Mouse (Mus musculus): Measurements from ENCODE around the gene Rab11fip4. TPM values are rescaled to one million over a fixed set of nuclear protein-coding genes. Genes with fewer than 3 reads are reported as not detected.

Rab11fip4 gene
- polyA plus RNA-seq, 1 experiment from 2014 or later, result 0.73 TPM

DNA sequence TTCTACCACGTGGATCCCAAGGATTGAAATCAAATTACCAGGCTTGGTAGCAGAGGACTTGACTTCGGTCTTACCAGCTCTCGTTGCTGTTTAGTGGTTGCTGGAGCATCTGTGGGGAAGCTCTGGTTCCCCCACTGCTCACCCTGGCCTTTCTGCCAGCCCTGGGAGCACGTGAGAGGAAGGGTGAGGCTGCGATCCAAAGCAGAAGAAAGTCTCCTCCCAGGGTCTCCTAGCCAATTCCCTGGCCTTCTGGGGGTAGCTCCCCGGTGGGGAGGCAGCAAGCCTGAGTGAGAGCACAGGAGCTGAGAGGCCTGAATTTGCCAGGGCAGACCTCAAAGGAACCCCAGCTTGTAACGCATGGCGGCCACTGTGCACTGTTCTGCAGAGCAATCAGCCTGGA, 124.3 kb downstream of the Rab11fip4 start:
- WGBS (ENCODE audit: insufficient replicate concordance), result 75% methylated on average over 8 of the region's 8 CpGs
- Histone ChIP-seq H3K4me1 (ENCODE audit: control insufficient read depth, insufficient read depth, low read length) (peaks cover 18% of the 10 kb centered on the region), H3K4me3 (ENCODE audit: low read depth, low read length) (no peak overlapping the region), H3K9ac (ENCODE audit: low read depth, low read length) (no peak overlapping the region), H3K27ac (ENCODE audit: low read depth, low read length) (no peak overlapping the region), H3K9me3 (replicated peaks; ENCODE audit: control insufficient read depth, low read length) (no peaks in the 10 kb centered on the region), H3K27me3 (ENCODE audit: control insufficient read depth, insufficient read depth, low read length) (peaks cover 31% of the 10 kb centered on the region), H3K4me2 (no peak overlapping the region), H3K36me3 (ENCODE audit: control insufficient read depth, insufficient read depth, low read length) (no peaks in the 10 kb centered on the region)
- ATAC-seq (replicated peaks; ENCODE audit: insufficient number of reproducible peaks, low FRiP score, low TSS enrichment), result no peak

DNA sequence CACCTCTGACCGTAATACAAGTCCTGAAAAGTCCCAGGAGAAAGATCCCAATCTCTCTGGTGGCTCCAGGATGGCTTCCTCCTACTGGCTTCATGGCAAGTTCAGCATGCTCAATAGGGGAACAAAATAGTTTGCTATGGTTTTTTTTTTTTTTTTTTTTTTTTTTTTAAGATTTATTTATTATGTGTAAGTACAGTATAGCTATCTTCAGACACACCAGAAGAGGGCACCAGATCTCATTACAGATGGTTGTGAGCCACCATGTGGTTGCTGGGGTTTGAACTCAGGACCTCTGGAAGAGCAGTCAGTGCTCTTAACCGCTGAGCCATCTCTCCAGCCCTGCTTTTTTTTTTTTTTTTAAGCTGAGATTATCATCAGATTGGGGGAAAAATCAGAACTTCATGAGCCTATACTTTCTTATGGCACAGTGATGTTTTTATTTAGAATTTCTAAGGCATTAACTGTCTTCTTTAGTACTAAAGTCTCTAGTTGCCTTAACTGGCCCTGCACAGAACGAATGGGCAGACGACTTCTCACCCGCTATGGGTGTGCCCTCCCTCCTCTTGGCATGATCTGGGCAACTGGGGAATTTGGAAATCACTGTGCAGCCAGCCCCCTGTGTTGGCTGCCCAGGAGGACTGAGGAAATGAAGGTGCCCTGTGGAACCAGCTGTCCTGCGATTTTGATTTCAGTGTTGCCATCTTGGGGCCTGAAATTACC, 124.9 kb downstream of the Rab11fip4 start:
- Histone ChIP-seq H3K27ac (ENCODE audit: low read depth, low read length) (no peak overlapping the region), H3K4me2 (no peak overlapping the region), H3K9me3 (replicated peaks; ENCODE audit: control insufficient read depth, low read length) (no peaks in the 10 kb centered on the region), H3K27me3 (ENCODE audit: control insufficient read depth, insufficient read depth, low read length) (peaks cover 28% of the 10 kb centered on the region; the same call in 1 of the 2 replicates), H3K4me1 (ENCODE audit: control insufficient read depth, insufficient read depth, low read length) (peaks cover 15% of the 10 kb centered on the region), H3K9ac (ENCODE audit: low read depth, low read length) (no peak overlapping the region), H3K4me3 (ENCODE audit: low read depth, low read length) (no peak overlapping the region), H3K36me3 (ENCODE audit: control insufficient read depth, insufficient read depth, low read length) (no peaks in the 10 kb centered on the region)
- 83% methylated on average over 6 of the region's 6 CpGs for WGBS (ENCODE audit: insufficient replicate concordance)
- ATAC-seq (replicated peaks; ENCODE audit: insufficient number of reproducible peaks, low FRiP score, low TSS enrichment), result no peak

DNA sequence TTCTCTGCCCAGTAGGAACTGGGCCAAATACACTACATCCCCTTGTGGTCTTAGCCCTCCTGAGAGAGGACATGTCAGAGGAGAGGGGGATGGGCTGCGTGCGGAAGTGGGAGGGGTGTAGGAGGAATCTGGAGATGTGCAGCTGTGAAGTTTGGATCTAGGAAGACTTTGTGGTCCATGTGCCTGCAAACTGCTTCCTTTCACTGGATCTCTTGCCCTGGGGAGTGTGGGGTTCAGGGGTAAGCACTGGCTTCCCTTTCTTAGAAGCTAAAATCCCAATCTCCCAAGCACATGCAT, 125.4 kb downstream of the Rab11fip4 start:
- no peak overlapping the region for H3K27ac ChIP-seq (ENCODE audit: low read depth, low read length)
- ATAC-seq (replicated peaks; ENCODE audit: insufficient number of reproducible peaks, low FRiP score, low TSS enrichment), result no peak
- H3K36me3 ChIP-seq (ENCODE audit: control insufficient read depth, insufficient read depth, low read length), result no peaks in the 10 kb centered on the region
- no peak overlapping the region for H3K4me2 ChIP-seq
- H3K9ac ChIP-seq (ENCODE audit: low read depth, low read length), result no peak overlapping the region
- no peaks in the 10 kb centered on the region for H3K9me3 ChIP-seq (replicated peaks; ENCODE audit: control insufficient read depth, low read length)
- 89% methylated on average over 2 of the region's 2 CpGs for whole genome bisulfite sequencing (ENCODE audit: insufficient replicate concordance)
- peaks cover 15% of the 10 kb centered on the region for H3K4me1 ChIP-seq (ENCODE audit: control insufficient read depth, insufficient read depth, low read length)
- H3K27me3 ChIP-seq (ENCODE audit: control insufficient read depth, insufficient read depth, low read length), result peaks cover 26% of the 10 kb centered on the region; the same call in 1 of the 2 replicates
- H3K4me3 ChIP-seq (ENCODE audit: low read depth, low read length), result no peak overlapping the region

DNA sequence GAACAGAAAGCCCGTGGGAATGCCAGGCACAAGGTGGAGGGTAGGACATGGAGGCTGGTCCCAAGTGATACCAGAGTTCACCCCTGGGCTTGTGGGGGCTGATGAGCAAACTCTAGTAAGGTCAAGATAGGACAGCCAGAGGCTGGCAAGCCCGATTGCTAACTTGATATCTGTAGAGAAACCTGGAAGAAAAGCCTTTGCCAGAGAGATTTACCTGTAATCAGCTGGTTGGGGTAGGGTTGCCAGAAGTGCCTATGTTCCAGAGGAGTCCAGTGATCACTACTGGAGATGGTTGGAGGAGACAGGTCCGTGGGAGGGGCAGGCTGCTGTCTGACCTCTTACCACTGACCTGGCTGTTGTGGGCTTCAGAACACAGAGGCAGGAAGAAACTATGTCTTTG, 126.3 kb downstream of the Rab11fip4 start:
- Histone ChIP-seq H3K27ac (ENCODE audit: low read depth, low read length) (no peak overlapping the region), H3K9me3 (replicated peaks; ENCODE audit: control insufficient read depth, low read length) (no peaks in the 10 kb centered on the region), H3K27me3 (ENCODE audit: control insufficient read depth, insufficient read depth, low read length) (peaks cover 18% of the 10 kb centered on the region; the same call in 1 of the 2 replicates), H3K4me3 (ENCODE audit: low read depth, low read length) (no peak overlapping the region), H3K9ac (ENCODE audit: low read depth, low read length) (no peak overlapping the region), H3K36me3 (ENCODE audit: control insufficient read depth, insufficient read depth, low read length) (no peaks in the 10 kb centered on the region), H3K4me1 (ENCODE audit: control insufficient read depth, insufficient read depth, low read length) (peaks cover 11% of the 10 kb centered on the region), H3K4me2 (no peak overlapping the region)
- ATAC-seq (replicated peaks; ENCODE audit: insufficient number of reproducible peaks, low FRiP score, low TSS enrichment), result no peak
- WGBS (ENCODE audit: insufficient replicate concordance), result 56% methylated on average over 3 of the region's 3 CpGs

DNA sequence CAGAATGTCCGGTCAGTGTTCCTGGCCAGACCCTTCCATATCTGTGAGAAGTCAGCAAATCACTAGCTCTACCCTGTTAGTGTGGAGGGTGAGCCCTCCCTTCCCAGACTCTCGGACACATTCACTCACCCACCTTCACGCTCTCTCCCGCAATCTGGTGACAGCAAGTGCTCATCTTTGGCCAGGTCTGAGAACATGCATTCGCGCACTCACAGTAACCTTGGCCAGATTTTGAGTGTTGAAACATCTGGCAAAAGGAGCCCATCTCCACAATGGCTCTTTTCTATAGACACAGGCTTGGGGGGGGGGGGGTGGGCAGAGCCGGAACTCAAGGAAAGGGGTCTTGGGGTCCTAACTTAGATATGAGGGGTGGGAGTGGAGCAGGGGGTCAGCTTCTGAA, 126.8 kb downstream of the Rab11fip4 start:
- WGBS (ENCODE audit: insufficient replicate concordance), result 59% methylated on average over 7 of the region's 7 CpGs
- no peak for ATAC-seq (replicated peaks; ENCODE audit: insufficient number of reproducible peaks, low FRiP score, low TSS enrichment)

DNA sequence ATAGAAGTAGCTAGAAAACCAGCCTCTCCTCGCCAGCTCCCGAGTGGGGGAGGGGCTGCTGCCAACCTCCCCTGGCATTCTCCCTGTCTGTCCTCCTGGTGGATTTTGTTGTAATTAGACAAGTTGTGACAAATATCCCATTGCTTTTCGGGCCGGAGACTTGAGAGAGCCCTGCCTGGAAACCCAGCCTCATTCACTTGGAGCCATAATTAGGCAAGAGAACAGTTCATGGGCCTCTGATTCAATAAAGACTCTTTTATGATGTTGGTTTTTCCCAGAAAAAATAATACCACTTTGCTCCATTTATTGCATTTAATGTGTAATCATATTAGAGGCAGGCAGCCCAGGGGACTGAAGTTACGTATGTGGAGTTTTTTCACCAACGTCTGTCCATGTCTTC, 127.2 kb downstream of the Rab11fip4 start:
- H3K27ac ChIP-seq (ENCODE audit: low read depth, low read length), result no peak overlapping the region
- H3K9me3 ChIP-seq (replicated peaks; ENCODE audit: control insufficient read depth, low read length), result no peaks in the 10 kb centered on the region
- ATAC-seq (replicated peaks; ENCODE audit: insufficient number of reproducible peaks, low FRiP score, low TSS enrichment), result no peak
- WGBS (ENCODE audit: insufficient replicate concordance), result 69% methylated on average over 6 of the region's 6 CpGs
- no peak overlapping the region for H3K4me3 ChIP-seq (ENCODE audit: low read depth, low read length)
- peaks cover 9% of the 10 kb centered on the region; the same call in 1 of the 2 replicates for H3K27me3 ChIP-seq (ENCODE audit: control insufficient read depth, insufficient read depth, low read length)
- H3K4me1 ChIP-seq (ENCODE audit: control insufficient read depth, insufficient read depth, low read length), result peaks cover 11% of the 10 kb centered on the region
- no peak overlapping the region for H3K4me2 ChIP-seq
- H3K36me3 ChIP-seq (ENCODE audit: control insufficient read depth, insufficient read depth, low read length), result no peaks in the 10 kb centered on the region
- H3K9ac ChIP-seq (ENCODE audit: low read depth, low read length), result no peak overlapping the region

More for the DNA sequence above, 126.8 kb downstream of the Rab11fip4 start:
- Histone ChIP-seq H3K9me3 (replicated peaks; ENCODE audit: control insufficient read depth, low read length) (no peaks in the 10 kb centered on the region), H3K27ac (ENCODE audit: low read depth, low read length) (no peak overlapping the region), H3K4me2 (no peak overlapping the region; the same call in 1 of the 2 replicates), H3K36me3 (ENCODE audit: control insufficient read depth, insufficient read depth, low read length) (no peaks in the 10 kb centered on the region), H3K4me1 (ENCODE audit: control insufficient read depth, insufficient read depth, low read length) (peaks cover 11% of the 10 kb centered on the region), H3K9ac (ENCODE audit: low read depth, low read length) (peak overlapping the region; percentile 43; the same call in 1 of the 2 replicates), H3K27me3 (ENCODE audit: control insufficient read depth, insufficient read depth, low read length) (peaks cover 13% of the 10 kb centered on the region; the same call in 1 of the 2 replicates), H3K4me3 (ENCODE audit: low read depth, low read length) (no peak overlapping the region)

DNA sequence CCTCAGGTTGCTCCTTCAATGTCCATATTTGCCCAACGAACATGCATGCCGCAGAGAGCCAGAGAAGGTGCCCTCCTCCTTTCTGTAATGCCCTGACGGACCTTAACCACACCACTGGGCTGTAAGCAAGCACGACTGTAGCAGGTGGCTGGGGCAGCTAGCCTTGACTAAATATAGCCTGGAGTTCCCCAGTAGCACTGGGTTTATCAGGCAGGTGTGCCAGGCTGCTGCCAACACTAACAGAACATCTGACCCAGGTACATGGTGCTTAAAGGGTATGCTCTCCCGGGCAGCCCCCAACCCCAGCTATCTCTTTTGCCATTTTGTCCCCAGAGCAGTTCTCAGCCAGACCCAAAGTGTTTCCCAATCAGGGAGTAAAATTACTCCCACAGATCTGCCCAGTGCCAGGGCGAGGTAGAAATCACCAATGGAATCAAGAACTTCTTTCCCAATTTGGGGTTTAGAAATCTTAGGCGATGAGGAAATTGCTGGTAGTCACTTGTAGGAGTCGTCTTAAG, 127.9 kb downstream of the Rab11fip4 start:
- Histone ChIP-seq H3K36me3 (ENCODE audit: control insufficient read depth, insufficient read depth, low read length) (no peaks in the 10 kb centered on the region), H3K27me3 (ENCODE audit: control insufficient read depth, insufficient read depth, low read length) (peaks cover 4% of the 10 kb centered on the region; the same call in 1 of the 2 replicates), H3K4me3 (ENCODE audit: low read depth, low read length) (no peak overlapping the region), H3K27ac (ENCODE audit: low read depth, low read length) (no peak overlapping the region), H3K4me1 (ENCODE audit: control insufficient read depth, insufficient read depth, low read length) (peaks cover 11% of the 10 kb centered on the region), H3K9ac (ENCODE audit: low read depth, low read length) (no peak overlapping the region), H3K4me2 (no peak overlapping the region), H3K9me3 (replicated peaks; ENCODE audit: control insufficient read depth, low read length) (no peaks in the 10 kb centered on the region)
- ATAC-seq (replicated peaks; ENCODE audit: insufficient number of reproducible peaks, low FRiP score, low TSS enrichment), result no peak
- WGBS (ENCODE audit: insufficient replicate concordance), result 74% methylated on average over 8 of the region's 8 CpGs

DNA sequence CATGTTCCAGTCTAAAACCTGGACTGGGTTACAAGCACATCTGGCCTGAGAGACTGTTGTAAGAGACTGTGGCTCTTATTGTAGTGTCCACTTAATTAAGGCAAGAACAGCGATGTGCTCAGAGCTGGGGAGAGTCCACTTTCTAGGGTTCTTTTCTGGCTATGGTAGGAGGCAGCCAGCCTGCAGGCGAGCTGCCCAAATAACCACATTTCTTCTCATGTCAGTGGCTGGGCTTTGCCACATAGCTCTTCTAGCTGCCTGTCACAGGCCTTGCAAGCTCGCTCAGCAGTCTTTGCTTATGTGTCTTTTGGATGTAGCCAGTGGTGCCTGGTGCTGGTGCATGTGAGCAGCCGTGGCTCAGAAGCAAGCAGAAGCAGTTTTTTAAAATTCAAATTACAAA, 129.7 kb downstream of the Rab11fip4 start:
- Histone ChIP-seq H3K27me3 (ENCODE audit: control insufficient read depth, insufficient read depth, low read length) (no peaks in the 10 kb centered on the region; the same call in 1 of the 2 replicates), H3K36me3 (ENCODE audit: control insufficient read depth, insufficient read depth, low read length) (no peaks in the 10 kb centered on the region), H3K4me1 (ENCODE audit: control insufficient read depth, insufficient read depth, low read length) (peaks cover 11% of the 10 kb centered on the region), H3K9me3 (replicated peaks; ENCODE audit: control insufficient read depth, low read length) (no peaks in the 10 kb centered on the region), H3K27ac (ENCODE audit: low read depth, low read length) (no peak overlapping the region), H3K9ac (ENCODE audit: low read depth, low read length) (no peak overlapping the region), H3K4me3 (ENCODE audit: low read depth, low read length) (no peak overlapping the region), H3K4me2 (no peak overlapping the region)
- WGBS (ENCODE audit: insufficient replicate concordance), result 72% methylated on average over 4 of the region's 4 CpGs
- ATAC-seq (replicated peaks; ENCODE audit: insufficient number of reproducible peaks, low FRiP score, low TSS enrichment), result no peak

DNA sequence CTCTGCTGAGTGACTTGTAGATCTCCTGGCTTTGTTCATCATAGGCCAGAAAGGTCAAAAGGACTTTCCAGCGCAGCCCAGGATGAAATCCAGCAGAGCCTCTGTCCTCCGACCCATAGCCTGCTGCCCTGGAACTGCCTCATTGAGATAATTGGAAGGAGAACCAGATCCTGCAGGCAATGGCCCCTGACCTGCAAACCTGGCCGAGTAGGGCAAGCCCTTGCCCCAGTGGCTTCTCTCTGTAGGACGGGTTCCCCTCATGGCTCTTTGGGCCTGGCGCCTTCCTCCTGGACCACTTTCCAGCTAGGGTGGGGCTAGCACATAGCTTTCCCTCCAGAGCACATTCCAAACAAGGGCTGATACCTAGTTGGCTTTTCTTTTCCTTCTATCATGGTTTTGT, 131.8 kb downstream of the Rab11fip4 start:
- Histone ChIP-seq H3K36me3 (ENCODE audit: control insufficient read depth, insufficient read depth, low read length) (no peaks in the 10 kb centered on the region; the same call in 1 of the 2 replicates), H3K27me3 (ENCODE audit: control insufficient read depth, insufficient read depth, low read length) (no peaks in the 10 kb centered on the region), H3K4me2 (no peak overlapping the region), H3K9ac (ENCODE audit: low read depth, low read length) (no peak overlapping the region), H3K9me3 (replicated peaks; ENCODE audit: control insufficient read depth, low read length) (no peaks in the 10 kb centered on the region), H3K27ac (ENCODE audit: low read depth, low read length) (no peak overlapping the region), H3K4me3 (ENCODE audit: low read depth, low read length) (no peak overlapping the region), H3K4me1 (ENCODE audit: control insufficient read depth, insufficient read depth, low read length) (peaks cover 3% of the 10 kb centered on the region; the same call in 1 of the 2 replicates)
- 74% methylated on average over 5 of the region's 5 CpGs for WGBS (ENCODE audit: insufficient replicate concordance)
- ATAC-seq (replicated peaks; ENCODE audit: insufficient number of reproducible peaks, low FRiP score, low TSS enrichment), result no peak
